Mouse (Mus musculus) left cerebral cortex, postnatal 36 days (tissue): ENCODE data around the gene Slc7a11. TPM values are rescaled to one million over a fixed set of nuclear protein-coding genes. Genes with fewer than 3 reads are reported as not detected.
"Not testable (repeated sequence)": the region's sequence is repeated elsewhere in the genome, so short reads cannot be mapped to it uniquely, and the experiment has no call there.

Experiments
- DNase-seq, 2 experiments: peaks; one replicate each; pipeline ENCODE4 v3.0.0; 2021 to 2022; ENCODE audit warnings: low spot score in 2 of 2, mixed read lengths in 1 of 2
- intact Hi-C: fragments of 180-260 bp; cut with DNase I; formaldehyde crosslinking; loops from one replicate; pipeline ENCODE4 v1.15.1; 2025
- total RNA-seq, 2 experiments: library from RNA; stranded (reverse); gene quantifications; 2 replicates each; pipeline ENCODE4 v1.2.3; 2021

Slc7a11 gene
- 10 to 100 TPM; 18.1 to 26.0 TPM for total RNA-seq

DNA sequence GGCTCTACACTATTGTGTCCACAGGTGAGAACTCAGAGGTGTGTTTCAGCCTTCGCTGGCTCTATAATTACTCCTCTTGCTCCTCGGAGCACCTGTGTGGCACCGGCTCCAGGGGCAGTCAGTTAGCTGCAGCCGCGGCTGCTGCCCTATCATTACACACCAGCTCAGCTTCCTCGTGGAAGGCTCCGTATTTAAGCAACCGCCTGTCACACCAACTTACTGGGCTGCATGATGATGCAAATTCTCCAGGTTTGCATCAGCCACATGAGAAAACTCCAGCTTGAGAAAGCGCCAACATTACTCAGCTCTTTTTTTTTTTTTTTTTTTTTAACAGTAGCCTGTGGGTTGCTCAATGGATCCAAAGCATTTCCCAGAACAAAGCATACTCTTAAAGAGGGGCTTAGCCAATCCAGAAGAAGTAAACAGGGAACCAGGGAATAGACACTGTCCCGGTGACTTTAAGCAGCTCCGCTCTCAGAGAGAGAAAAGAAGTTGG lies at the start of gene Slc7a11:
Slc7a11 (minus strand) TSS at position 194 of the 496 bp plus-strand sequence.
- DNase-seq: no peak
- intact Hi-C loops: no loop called here

GRCm38 (mm10) chr3:50491678-50492077 lies 48.3 kb upstream of the Slc7a11 start:
- intact Hi-C loops: no loop called here
- DNase-seq: no peak

GRCm38 (mm10) chr3:50484076-50484475 lies 40.7 kb upstream of the Slc7a11 start:
- intact Hi-C loops: no loop called here
- no peak for DNase-seq

- intact Hi-C loops: loop anchor here (2.0 kb wide), 1 partner anchor 15 kb away; no protein-coding TSS in a partner anchor
- peak; percentile 29 to 40 for DNase-seq
Observed at GRCm38 (mm10) chr3:50462223-50462622, 18.8 kb upstream of the Slc7a11 start.

DNA sequence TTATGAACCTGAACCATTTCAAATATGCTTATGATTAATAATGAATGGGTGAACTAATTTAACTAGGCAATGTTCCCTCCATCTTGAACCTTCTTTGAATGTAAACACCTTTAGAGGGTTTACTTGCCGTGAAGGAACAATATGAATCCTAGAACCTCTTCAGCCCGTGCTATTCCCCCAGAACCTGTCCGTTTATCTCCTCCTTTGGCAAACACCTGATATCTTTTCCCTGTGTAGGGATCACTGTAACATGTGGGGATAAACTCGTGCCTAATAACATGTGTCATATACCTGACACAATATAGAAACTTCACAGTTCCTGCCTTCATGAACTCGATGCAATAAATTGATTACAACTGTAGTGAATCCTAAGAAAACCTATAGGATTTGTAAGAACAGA lies 13.7 kb upstream of the Slc7a11 start:
- DNase-seq: no peak
- intact Hi-C loops: no loop called here

DNA sequence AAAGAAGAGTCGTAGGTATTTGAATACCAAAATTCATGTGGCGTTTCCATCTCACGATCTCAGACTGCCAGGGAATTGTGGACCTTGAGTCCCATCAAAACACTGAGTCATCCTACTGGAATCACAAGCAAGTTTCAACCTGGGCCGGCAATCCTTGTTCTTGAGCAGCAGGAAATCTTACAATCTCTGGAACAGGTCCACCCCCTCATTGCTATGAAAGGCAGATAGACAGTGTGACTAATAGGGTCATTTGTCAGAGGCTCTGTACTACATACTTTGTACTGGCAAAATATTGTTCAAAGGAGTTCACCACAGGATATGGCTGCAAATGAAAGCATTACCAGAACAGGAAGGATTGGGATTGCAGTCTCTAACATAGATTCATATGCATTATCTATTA lies 13.2 kb upstream of the Slc7a11 start:
- intact Hi-C loops: no loop called here
- no peak for DNase-seq

- no peak for DNase-seq
- intact Hi-C loops: no loop called here
Observed at GRCm38 (mm10) chr3:50456023-50456422, 12.6 kb upstream of the Slc7a11 start.

GRCm38 (mm10) chr3:50445050-50445775 lies 1.8 kb upstream of the Slc7a11 start:
- no peak for DNase-seq
- intact Hi-C loops: no loop called here

DNA sequence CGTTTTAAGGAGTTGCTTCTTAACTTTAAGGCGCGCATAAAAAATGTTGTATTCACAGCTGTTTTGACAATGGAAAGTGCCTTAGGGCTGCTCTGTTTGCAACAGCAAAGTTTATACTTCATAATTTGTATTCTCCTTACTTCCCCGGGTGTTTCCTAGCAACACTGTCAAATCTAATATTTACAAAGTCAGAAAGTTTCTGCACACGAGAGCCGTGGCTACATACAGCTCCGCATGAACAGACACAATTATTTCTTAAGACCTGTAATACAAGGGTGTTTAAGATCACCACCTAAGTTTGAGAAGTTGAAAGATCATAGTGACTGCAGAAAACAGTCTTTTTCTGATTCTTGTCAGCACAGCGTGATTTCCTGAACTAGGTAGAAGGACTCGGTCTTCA lies 528 bp upstream of the Slc7a11 start:
- no peak for DNase-seq
- intact Hi-C loops: no loop called here

DNA sequence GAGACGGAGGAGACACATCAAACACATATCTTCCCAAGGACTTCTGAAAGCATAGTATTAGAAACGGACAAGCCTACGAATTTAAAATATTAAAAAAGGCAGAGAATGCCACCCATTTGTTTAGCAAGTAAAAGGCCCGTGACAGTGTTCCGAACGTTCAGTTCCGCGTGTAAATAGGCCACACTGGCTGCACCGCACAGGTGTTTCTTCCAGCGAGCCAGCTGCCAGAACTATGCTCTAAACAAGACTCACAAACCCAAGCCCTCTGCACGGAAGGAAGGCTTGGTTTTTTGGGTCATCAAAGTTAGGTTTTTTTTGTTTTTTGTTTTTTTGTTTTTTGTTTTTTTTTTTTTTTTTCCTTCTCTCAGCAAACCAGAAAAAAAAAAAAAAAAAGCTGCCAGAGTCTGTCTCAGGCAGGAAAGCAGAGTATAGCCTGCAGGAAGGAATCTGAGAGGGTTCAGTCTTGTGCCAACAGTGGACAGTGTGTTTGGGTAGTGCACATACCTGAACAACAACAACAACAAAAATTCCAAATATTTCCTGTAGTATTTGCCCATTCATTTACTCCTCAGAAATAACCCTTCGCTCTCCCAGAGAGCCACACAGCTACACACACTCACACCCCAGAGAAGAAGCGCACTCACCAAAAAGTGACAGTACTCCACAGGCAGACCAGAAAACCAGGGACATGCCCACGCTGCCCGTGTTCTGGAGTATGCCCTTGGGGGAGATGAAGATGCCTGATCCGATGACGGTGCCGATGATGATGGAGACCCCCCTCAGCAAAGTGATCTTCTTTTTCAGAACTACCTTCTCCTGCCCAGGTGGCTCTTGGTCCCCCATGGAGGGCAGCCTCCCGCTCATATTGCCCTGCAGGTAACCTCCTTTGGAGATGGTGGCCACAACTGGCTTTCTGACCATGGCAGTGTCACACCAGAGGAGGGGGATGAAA lies 797 bp downstream of the Slc7a11 start:
- intact Hi-C loops: no loop called here
- no peak for DNase-seq

DNA sequence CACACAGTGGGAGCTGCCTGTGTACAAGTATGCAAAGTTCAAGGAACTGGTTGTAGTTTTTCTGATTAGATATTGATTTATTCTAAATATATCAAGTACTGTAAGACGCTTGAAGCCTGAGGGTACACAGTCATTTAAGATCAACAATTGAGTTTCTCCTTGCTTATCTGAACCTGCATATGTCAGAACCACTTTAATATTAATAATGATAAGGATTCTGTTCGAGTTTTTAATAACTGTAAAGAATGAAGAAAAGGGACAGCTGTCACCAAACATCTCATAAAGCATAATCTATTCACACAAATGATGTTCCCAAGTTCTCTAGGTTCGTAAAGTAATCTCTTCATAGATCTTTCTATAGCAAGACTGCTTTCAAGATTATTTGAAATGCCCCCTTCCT lies 2.1 kb downstream of the Slc7a11 start:
- intact Hi-C loops: no loop called here
- DNase-seq: no peak

- no peak for DNase-seq
- intact Hi-C loops: no loop called here
Observed at GRCm38 (mm10) chr3:50440409-50440808, 3.0 kb downstream of the Slc7a11 start.

DNA sequence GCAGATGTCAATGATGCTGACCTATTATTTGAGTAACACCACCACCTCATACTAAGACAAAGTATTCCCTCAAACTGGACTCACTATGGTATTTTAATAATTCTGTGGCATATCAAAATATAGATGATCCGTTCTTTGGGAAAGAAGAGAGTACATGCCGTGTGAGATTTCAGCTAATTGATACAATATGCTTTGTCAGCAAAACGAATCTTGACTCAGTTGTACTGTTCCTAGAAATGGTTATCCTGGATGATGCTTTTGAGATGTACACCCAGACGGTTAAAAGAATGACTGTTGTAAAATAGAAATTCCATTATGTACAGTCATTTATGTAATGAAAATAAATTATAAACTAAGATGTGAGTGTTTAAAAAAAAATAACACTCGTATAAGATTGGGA lies 4.0 kb downstream of the Slc7a11 start:
- intact Hi-C loops: no loop called here
- no peak for DNase-seq

GRCm38 (mm10) chr3:50438520-50439253 lies 4.7 kb downstream of the Slc7a11 start:
- intact Hi-C loops: no loop called here
- DNase-seq: no peak

GRCm38 (mm10) chr3:50438081-50438480 lies 5.3 kb downstream of the Slc7a11 start:
- DNase-seq, intact Hi-C loops: not testable (repeated sequence)

GRCm38 (mm10) chr3:50436409-50436808 lies 7.0 kb downstream of the Slc7a11 start:
- DNase-seq, intact Hi-C loops: not testable (repeated sequence)

GRCm38 (mm10) chr3:50433831-50434230 lies 9.6 kb downstream of the Slc7a11 start:
- intact Hi-C loops: no loop called here
- no peak for DNase-seq

GRCm38 (mm10) chr3:50430811-50431210 lies 12.6 kb downstream of the Slc7a11 start:
- DNase-seq: no peak
- intact Hi-C loops: no loop called here

- peak in 1 of 2 experiments; percentile 16 for DNase-seq
- intact Hi-C loops: no loop called here
Observed at GRCm38 (mm10) chr3:50421480-50422277, 21.7 kb downstream of the Slc7a11 start.
